Mouse (Mus musculus) liver, embryonic 16.5 days (tissue): ENCODE measurements at regions not wholly inside any gene's neighbourhood (a gene's known extent, or its start where the extent isn't known, plus 50 kb on each side); places are given as distances from the start of the nearest gene placed in this dataset.

ENCODE experiments used
- ATAC-seq: fragments of 200-750 bp; cut with Nextera tagmentation; 2 replicates; pipeline ENCODE4 v1.8.0; 2017; ENCODE audit warnings: low read depth, mild to moderate bottlenecking, moderate number of reproducible peaks, moderate library complexity
- H3K27ac ChIP-seq: fragments of 300-500 bp; sonication (generic); 2 replicates; pipeline ENCODE4 v1.5.1; 2014; ENCODE audit warnings: mild to moderate bottlenecking, low read length
- H3K27me3 ChIP-seq: fragments of 300-500 bp; sonication (generic); 2 replicates; pipeline ENCODE4 v1.6.1; 2014; ENCODE audit warnings: low read depth, low read length, mixed read lengths; ENCODE audit not compliant: control insufficient read depth, insufficient read depth
- H3K36me3 ChIP-seq: fragments of 300-500 bp; sonication (generic); 2 replicates; pipeline ENCODE4 v1.6.1; 2014; ENCODE audit warnings: mild to moderate bottlenecking; ENCODE audit not compliant: control insufficient read depth, insufficient read depth
- H3K4me1 ChIP-seq: fragments of 300-500 bp; sonication (generic); 2 replicates; pipeline ENCODE4 v1.6.1; 2014; ENCODE audit warnings: low read depth, low read length, mixed read lengths; ENCODE audit not compliant: control insufficient read depth
- H3K4me2 ChIP-seq: fragments of 300-500 bp; sonication (generic); 2 replicates; pipeline ENCODE4 v1.6.1; 2014; ENCODE audit warnings: low read depth, low read length, mixed read lengths
- H3K4me3 ChIP-seq: fragments of 300-500 bp; sonication (generic); 2 replicates; pipeline ENCODE4 v1.5.1; 2014; ENCODE audit warnings: low read depth, mild to moderate bottlenecking, low read length
- H3K9ac ChIP-seq: fragments of 300-500 bp; sonication (generic); 2 replicates; pipeline ENCODE4 v1.6.1; 2014; ENCODE audit warnings: low read depth, low read length
- H3K9me3 ChIP-seq: fragments of 300-500 bp; sonication (generic); replicated peaks from 2 replicates; pipeline ENCODE4 v1.6.1; 2016; ENCODE audit warnings: low read length; ENCODE audit not compliant: control insufficient read depth
- WGBS: fragments of 180-500 bp; shearing (Covaris S2); extraction: QIAGEN DNeasy Blood & Tissue Kit; methylation state at CpG from one replicate; pipeline ENCODE4 v1.1.7; 2014; ENCODE audit not compliant: insufficient replicate concordance; 5-methylcytosine and 5-hydroxymethylcytosine counted together

DNA sequence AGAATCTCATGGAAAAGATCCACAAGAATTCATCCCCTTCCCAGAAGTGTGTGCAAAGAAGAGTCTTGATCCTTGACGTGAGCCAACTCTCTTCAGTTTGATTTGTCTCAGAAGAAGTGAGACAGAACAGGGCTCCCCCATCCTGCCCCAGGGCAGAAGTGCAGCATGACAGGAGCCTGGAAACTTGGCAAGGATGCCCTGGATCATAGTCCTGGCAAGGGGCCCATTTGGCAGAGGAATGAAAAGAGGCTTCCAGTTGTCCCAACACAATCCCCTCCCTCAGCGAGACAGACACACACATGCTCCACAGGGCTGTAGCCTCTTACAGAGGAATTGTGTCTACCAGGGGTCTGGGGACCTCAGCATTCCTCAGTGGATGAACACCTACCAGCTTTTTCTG is 102.7 kb downstream of the Ptpn20 start:
- Histone ChIP-seq H3K4me3 (no peak overlapping the region), H3K36me3 (no peaks in the 10 kb centered on the region), H3K4me2 (no peak overlapping the region), H3K27ac (no peak overlapping the region), H3K9me3 (no peaks in the 10 kb centered on the region), H3K4me1 (no peaks in the 10 kb centered on the region), H3K9ac (no peak overlapping the region), H3K27me3 (no peaks in the 10 kb centered on the region)
- ATAC-seq, result no peak; the same call in 1 of the 2 replicates
- WGBS, result 35% methylated on average over 2 of the region's 2 CpGs

DNA sequence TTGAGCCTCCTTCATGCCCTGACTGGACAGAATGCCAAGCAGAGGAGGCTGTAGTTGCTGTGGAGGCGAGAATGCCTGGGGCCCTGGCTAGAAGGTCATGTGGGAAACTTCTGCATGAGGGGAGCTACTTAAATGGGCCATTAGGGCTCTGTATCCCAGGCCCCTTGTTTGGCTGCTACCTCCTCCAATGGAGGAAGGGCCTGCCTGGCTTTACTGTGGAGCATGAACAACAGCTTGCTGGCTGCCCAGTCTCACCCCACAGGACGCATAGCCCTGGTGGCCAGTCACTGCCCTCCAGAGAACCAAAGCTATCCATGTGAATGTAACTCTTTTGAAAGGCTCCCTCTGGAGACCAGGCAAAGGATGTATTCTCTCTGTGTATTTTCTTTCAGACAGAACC is 105.2 kb downstream of the Ptpn20 start:
- Histone ChIP-seq H3K36me3 (no peaks in the 10 kb centered on the region), H3K4me3 (no peak overlapping the region), H3K27ac (no peak overlapping the region), H3K4me2 (no peak overlapping the region), H3K9ac (no peak overlapping the region), H3K4me1 (no peaks in the 10 kb centered on the region), H3K9me3 (no peaks in the 10 kb centered on the region), H3K27me3 (no peaks in the 10 kb centered on the region)
- no peak for ATAC-seq
- 44% methylated on average over 2 of the region's 2 CpGs for WGBS

- ATAC-seq, result no peak
- H3K4me2 ChIP-seq, result no peak overlapping the region
- H3K9ac ChIP-seq, result no peak overlapping the region
- 17% methylated on average over 8 of the region's 8 CpGs for WGBS
- no peaks in the 10 kb centered on the region for H3K27me3 ChIP-seq
- no peak overlapping the region for H3K4me3 ChIP-seq
- no peaks in the 10 kb centered on the region for H3K36me3 ChIP-seq
- H3K4me1 ChIP-seq, result no peaks in the 10 kb centered on the region
- no peaks in the 10 kb centered on the region for H3K9me3 ChIP-seq
- no peak overlapping the region for H3K27ac ChIP-seq
These were observed 106.5 kb downstream of the Ptpn20 start for GRCm38 (mm10) chr14:33695362-33695982.

- no peak overlapping the region for H3K27ac ChIP-seq
- 44% methylated on average over 3 of the region's 3 CpGs for WGBS
- H3K4me3 ChIP-seq, result no peak overlapping the region
- ATAC-seq, result no peak
- H3K9me3 ChIP-seq, result no peaks in the 10 kb centered on the region
- no peaks in the 10 kb centered on the region for H3K36me3 ChIP-seq
- H3K4me2 ChIP-seq, result no peak overlapping the region
- no peaks in the 10 kb centered on the region for H3K27me3 ChIP-seq
- H3K4me1 ChIP-seq, result no peaks in the 10 kb centered on the region
- H3K9ac ChIP-seq, result no peak overlapping the region
These were observed 107.8 kb downstream of the Ptpn20 start for GRCm38 (mm10) chr14:33696817-33697216.

DNA sequence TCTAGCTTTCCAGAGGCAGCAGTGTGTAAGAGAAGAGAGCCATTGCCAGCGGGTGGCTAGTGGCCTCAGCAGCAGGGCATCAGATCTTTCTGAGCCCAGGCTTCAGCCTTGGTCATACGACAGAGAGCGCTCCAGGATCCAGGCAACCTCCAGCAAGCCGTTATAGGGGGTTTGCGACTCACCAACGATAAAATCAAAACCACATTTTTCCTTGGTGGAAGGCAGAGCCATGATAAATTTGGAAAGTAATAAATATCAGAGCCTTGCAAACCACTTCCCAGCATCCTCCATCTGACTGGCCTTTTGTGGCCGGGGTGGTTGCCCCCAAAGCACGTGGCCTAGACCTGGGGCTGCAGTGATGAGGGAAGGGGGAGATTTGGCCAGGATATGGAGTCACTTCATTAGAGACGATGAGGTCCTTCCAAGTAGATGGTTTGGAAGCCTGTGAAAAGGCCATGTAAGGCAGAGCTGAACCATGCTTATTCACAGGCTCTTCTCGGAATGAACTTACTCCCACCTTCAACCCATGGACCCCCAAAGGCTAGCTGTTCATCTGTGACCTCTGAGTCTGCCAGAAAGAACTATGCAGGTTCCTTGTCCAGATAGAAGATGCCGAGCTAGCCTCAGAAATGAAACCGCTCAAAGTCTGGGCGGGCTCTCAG is 110.9 kb downstream of the Ptpn20 start:
- WGBS, result 63% methylated on average over 13 of the region's 13 CpGs
- Histone ChIP-seq H3K4me3 (no peak overlapping the region), H3K9ac (no peak overlapping the region), H3K27ac (no peak overlapping the region), H3K4me2 (no peak overlapping the region), H3K9me3 (no peaks in the 10 kb centered on the region), H3K27me3 (no peaks in the 10 kb centered on the region), H3K4me1 (no peaks in the 10 kb centered on the region), H3K36me3 (no peaks in the 10 kb centered on the region)
- ATAC-seq, result no peak

DNA sequence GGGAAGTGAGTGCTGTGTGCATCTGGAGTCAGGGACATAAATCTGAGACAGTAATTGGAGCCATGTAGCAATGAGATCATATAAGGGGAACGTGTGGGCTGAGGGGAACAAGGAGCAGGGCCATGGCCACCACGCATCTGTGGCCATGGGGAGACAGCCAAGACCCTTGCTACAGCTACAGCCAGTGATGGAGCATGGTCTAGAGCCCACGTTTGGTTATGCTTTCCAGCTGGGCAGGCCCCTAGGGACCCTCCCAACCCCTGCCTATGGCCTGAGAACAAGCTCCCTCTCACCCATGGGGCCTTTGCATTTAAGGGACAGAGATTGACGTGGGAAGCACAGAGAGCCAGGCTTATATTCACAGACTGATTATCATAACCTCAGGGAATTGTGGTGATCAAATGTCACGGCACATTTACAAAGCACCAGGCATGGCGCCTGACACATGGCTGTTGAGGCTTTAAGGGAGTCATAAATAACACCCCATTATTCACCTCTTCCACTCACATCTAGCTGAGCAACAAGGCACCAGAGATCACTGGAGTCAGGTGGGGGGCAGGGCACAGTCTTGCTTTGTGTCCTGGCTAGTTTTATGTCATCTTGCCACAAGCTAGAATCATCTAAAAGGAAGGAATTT is 118.8 kb downstream of the Ptpn20 start:
- 55% methylated on average over 6 of the region's 6 CpGs for WGBS
- no peaks in the 10 kb centered on the region for H3K4me1 ChIP-seq
- no peaks in the 10 kb centered on the region for H3K9me3 ChIP-seq
- H3K27me3 ChIP-seq, result no peaks in the 10 kb centered on the region
- no peak for ATAC-seq
- no peak overlapping the region for H3K4me2 ChIP-seq
- H3K27ac ChIP-seq, result no peak overlapping the region
- H3K36me3 ChIP-seq, result no peaks in the 10 kb centered on the region
- no peak overlapping the region for H3K4me3 ChIP-seq
- no peak overlapping the region for H3K9ac ChIP-seq

GRCm38 (mm10) chr14:33708298-33708665 is 119.3 kb downstream of the Ptpn20 start:
- H3K9ac ChIP-seq, result no peak overlapping the region
- 52% methylated on average over 4 of the region's 4 CpGs for WGBS

GRCm38 (mm10) chr14:33712458-33712857 is 123.5 kb downstream of the Ptpn20 start:
- Histone ChIP-seq H3K27ac (no peak overlapping the region), H3K9ac (no peak overlapping the region), H3K36me3 (no peaks in the 10 kb centered on the region), H3K9me3 (no peaks in the 10 kb centered on the region), H3K4me3 (no peak overlapping the region), H3K27me3 (no peaks in the 10 kb centered on the region), H3K4me2 (no peak overlapping the region), H3K4me1 (no peaks in the 10 kb centered on the region)
- ATAC-seq, result no peak
- 67% methylated on average over 1 of the region's 1 CpGs for WGBS

More at GRCm38 (mm10) chr14:33708298-33708665, 119.3 kb downstream of the Ptpn20 start:
- H3K27me3 ChIP-seq, result no peaks in the 10 kb centered on the region
- H3K4me2 ChIP-seq, result no peak overlapping the region
- H3K4me1 ChIP-seq, result no peaks in the 10 kb centered on the region
- H3K4me3 ChIP-seq, result no peak overlapping the region
- H3K36me3 ChIP-seq, result no peaks in the 10 kb centered on the region
- ATAC-seq, result no peak
- H3K27ac ChIP-seq, result no peak overlapping the region
- no peaks in the 10 kb centered on the region for H3K9me3 ChIP-seq

DNA sequence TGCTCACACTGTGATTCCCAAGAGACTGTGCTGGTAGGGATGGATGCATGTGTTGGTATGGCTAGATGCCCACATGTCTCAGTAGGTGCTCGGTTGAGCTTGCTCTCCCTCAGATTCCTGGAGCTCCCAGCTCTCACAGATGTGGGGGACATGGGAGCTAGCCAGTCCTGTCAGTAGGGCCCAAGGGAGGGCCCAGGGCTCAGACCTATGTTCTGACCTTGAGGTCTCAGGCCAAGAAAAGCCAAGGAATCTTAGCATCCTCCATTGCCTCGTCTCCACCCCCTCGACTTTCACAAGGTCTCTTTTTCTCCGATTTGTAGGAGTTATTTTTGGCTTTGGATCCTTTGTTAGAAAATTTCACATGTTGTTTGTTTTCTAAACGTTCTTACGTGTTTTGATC is 130.6 kb downstream of the Ptpn20 start:
- Histone ChIP-seq H3K9ac (no peak overlapping the region), H3K27ac (no peak overlapping the region), H3K27me3 (no peaks in the 10 kb centered on the region), H3K4me1 (no peaks in the 10 kb centered on the region), H3K4me2 (no peak overlapping the region), H3K36me3 (no peaks in the 10 kb centered on the region), H3K9me3 (no peaks in the 10 kb centered on the region), H3K4me3 (no peak overlapping the region)
- no peak for ATAC-seq
- WGBS, result 65% methylated on average over 6 of the region's 6 CpGs
